Mouse (Mus musculus) ovary, adult 18-20 months (tissue): ENCODE measurements at regions not wholly inside any gene's neighbourhood (a gene's known extent, or its start where the extent isn't known, plus 50 kb on each side); places are given as distances from the start of the nearest gene placed in this dataset.

Experiments
- DNase-seq: peaks from one replicate; pipeline ENCODE4 v3.0.0; 2022; ENCODE audit warnings: low spot score, mixed read lengths

GRCm38 (mm10) chr9:56547291-56547977 is 129.0 kb downstream of the Hmg20a start:
- no peak for DNase-seq

- DNase-seq: no peak
These were observed 131.4 kb downstream of the Hmg20a start for GRCm38 (mm10) chr9:56549774-56550173.

GRCm38 (mm10) chr9:56550178-56550577 is 131.8 kb downstream of the Hmg20a start:
- no peak for DNase-seq

- DNase-seq: no peak
These were observed 133.2 kb downstream of the Hmg20a start for GRCm38 (mm10) chr9:56551376-56552186.

- no peak for DNase-seq
These were observed 133.8 kb downstream of the Hmg20a start for GRCm38 (mm10) chr9:56552187-56552686.

- DNase-seq: peak; percentile 65
These were observed 134.4 kb downstream of the Hmg20a start for GRCm38 (mm10) chr9:56552766-56553165.

GRCm38 (mm10) chr9:56553626-56554025 is 135.2 kb downstream of the Hmg20a start:
- no peak for DNase-seq

- no peak for DNase-seq
These were observed 135.7 kb downstream of the Hmg20a start for GRCm38 (mm10) chr9:56554096-56554495.

GRCm38 (mm10) chr9:56559618-56560144 is 141.3 kb downstream of the Hmg20a start:
- DNase-seq: no peak

- DNase-seq: no peak
These were observed 144.0 kb downstream of the Hmg20a start for GRCm38 (mm10) chr9:56562440-56562839.

GRCm38 (mm10) chr9:56564048-56564737 is 145.8 kb downstream of the Hmg20a start:
- no peak for DNase-seq
